Mouse (Mus musculus) midbrain, embryonic 13.5 days (tissue): Measurements from ENCODE around the gene Tbc1d10b. TPM values are rescaled to one million over a fixed set of nuclear protein-coding genes. Genes with fewer than 3 reads are reported as not detected.

Experiments
- ATAC-seq: fragments of 200-750 bp; cut with Nextera tagmentation; 2 replicates; pipeline ENCODE4 v1.8.0; 2017; ENCODE audit warnings: mild to moderate bottlenecking, moderate TSS enrichment, moderate library complexity
- H3K27ac ChIP-seq: fragments of 300-500 bp; sonication (generic); 2 replicates; pipeline ENCODE4 v1.5.1; 2015; ENCODE audit warnings: inconsistent platforms, mild to moderate bottlenecking, moderate library complexity
- H3K27me3 ChIP-seq: fragments of 300-500 bp; sonication (generic); 2 replicates; pipeline ENCODE4 v1.6.1; 2015; ENCODE audit warnings: mild to moderate bottlenecking, inconsistent platforms
- H3K36me3 ChIP-seq: fragments of 300-500 bp; sonication (generic); 2 replicates; pipeline ENCODE4 v1.6.1; 2015; ENCODE audit warnings: mild to moderate bottlenecking, inconsistent platforms
- H3K4me1 ChIP-seq: fragments of 300-500 bp; sonication (generic); replicated peaks from 2 replicates; pipeline ENCODE4 v1.6.1; 2015; ENCODE audit warnings: inconsistent platforms
- H3K4me2 ChIP-seq: fragments of 300-500 bp; sonication (generic); replicated peaks from 2 replicates; pipeline ENCODE4 v1.6.1; 2015; ENCODE audit warnings: moderate library complexity, mild to moderate bottlenecking, inconsistent platforms
- H3K4me3 ChIP-seq: fragments of 300-500 bp; sonication (generic); replicated peaks from 2 replicates; pipeline ENCODE4 v1.5.1; 2015; ENCODE audit warnings: mild to moderate bottlenecking, inconsistent platforms
- H3K9ac ChIP-seq: fragments of 300-500 bp; sonication (generic); replicated peaks from 2 replicates; pipeline ENCODE4 v1.6.1; 2015; ENCODE audit warnings: mild to moderate bottlenecking, inconsistent platforms
- H3K9me3 ChIP-seq: fragments of 300-500 bp; sonication (generic); 2 replicates; pipeline ENCODE4 v1.6.1; 2016; ENCODE audit warnings: mild to moderate bottlenecking, inconsistent platforms
- WGBS: fragments of 180-500 bp; shearing (Covaris S2); methylation state at CpG from one replicate; pipeline ENCODE4 v1.1.7; 2015; 5-methylcytosine and 5-hydroxymethylcytosine counted together
- polyA plus RNA-seq: library from polyadenylated mRNA; unstranded; fragments of >200 nt; fragmentation: Nextera tagmentation; extraction: Ambion mirVana; gene quantifications from 2 replicates; pipeline ENCODE4 v1.2.1, GENCODE M21; 2015

The Tbc1d10b gene
- polyA plus RNA-seq, 1 experiment from 2014 or later = 30.7 TPM

DNA sequence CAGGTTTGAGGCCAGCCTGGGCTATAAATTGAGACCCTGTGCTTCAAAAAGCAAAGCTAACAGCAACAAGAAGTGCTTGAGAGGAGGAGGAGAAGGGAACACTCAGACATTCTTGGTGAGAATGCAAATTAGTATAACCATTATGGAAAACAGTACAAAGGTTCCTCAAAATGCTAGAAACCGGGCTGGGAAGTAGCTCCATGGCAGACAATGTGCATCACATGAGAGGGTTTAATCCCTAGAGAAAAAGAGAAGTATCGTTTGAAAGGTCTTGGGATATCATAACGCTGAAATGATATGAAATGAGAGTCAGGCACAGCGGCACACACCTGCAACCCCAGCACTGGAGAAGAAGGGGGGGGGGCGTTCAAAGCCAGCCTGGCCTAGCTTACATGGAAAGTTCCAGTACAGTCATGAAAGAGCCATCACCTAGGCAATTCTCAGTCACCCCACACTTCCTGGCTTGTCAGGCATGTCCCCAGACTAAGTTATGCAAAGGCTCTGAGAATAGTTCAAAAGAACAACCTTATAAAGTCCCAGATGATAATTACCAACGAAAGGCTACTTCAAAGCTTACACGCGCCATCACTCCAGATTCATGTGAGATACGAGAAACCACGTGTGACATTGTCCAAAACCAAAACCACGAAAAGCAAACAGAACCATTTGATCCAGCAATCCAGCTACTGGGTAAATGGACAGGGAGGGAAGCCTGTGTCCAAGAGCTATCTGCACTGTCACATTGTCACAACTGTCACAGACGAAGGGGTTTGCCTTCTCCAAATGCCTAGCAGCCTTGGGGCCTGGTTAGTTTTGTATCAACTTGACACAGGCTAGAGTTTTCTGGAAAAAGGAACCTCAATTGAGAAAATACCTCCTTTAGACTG is 42.4 kb downstream of the Tbc1d10b start:
- no peaks in the 10 kb centered on the region for H3K9me3 ChIP-seq
- 86% methylated on average over 12 of the region's 12 CpGs for WGBS
- H3K27ac ChIP-seq = no peak overlapping the region
- no peak overlapping the region for H3K9ac ChIP-seq
- no peaks in the 10 kb centered on the region for H3K27me3 ChIP-seq
- ATAC-seq = no peak
- H3K36me3 ChIP-seq = no peaks in the 10 kb centered on the region
- no peaks in the 10 kb centered on the region for H3K4me1 ChIP-seq
- no peak overlapping the region for H3K4me3 ChIP-seq
- no peak overlapping the region for H3K4me2 ChIP-seq

GRCm38 (mm10) chr7:127164002-127164401 is 44.3 kb downstream of the Tbc1d10b start:
- 83% methylated on average over 4 of the region's 4 CpGs for WGBS
- no peaks in the 10 kb centered on the region for H3K36me3 ChIP-seq
- no peak overlapping the region for H3K4me2 ChIP-seq
- no peaks in the 10 kb centered on the region for H3K27me3 ChIP-seq
- no peak overlapping the region for H3K4me3 ChIP-seq
- no peak for ATAC-seq
- no peaks in the 10 kb centered on the region for H3K4me1 ChIP-seq
- no peak overlapping the region for H3K27ac ChIP-seq
- no peak overlapping the region for H3K9ac ChIP-seq
- H3K9me3 ChIP-seq = no peaks in the 10 kb centered on the region

DNA sequence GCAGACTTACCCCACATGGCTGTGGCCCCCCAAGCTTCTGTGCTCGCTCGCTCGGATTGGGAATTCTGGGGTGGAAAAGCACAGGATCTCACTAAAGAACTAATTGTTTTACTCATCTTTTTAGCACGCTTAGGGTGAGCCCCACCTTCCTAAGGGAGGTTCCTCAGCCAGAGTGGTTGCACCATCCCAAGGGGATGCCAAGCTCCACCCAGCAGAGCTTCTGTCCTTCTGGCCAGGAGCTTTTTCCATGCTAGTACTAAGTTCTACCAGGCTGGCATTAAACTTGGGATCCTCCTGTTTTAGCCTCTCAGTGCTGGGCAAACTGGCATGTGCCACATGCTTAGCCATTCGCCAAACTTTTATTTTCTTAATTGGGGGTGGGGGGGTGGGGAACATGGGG is 45.7 kb downstream of the Tbc1d10b start:
- WGBS = 88% methylated on average over 5 of the region's 5 CpGs
- H3K4me1 ChIP-seq = no peaks in the 10 kb centered on the region
- no peak overlapping the region for H3K9ac ChIP-seq
- no peak overlapping the region for H3K4me3 ChIP-seq
- no peak for ATAC-seq
- no peak overlapping the region for H3K27ac ChIP-seq
- H3K4me2 ChIP-seq = no peak overlapping the region
- H3K27me3 ChIP-seq = no peaks in the 10 kb centered on the region
- H3K36me3 ChIP-seq = no peaks in the 10 kb centered on the region
- no peaks in the 10 kb centered on the region for H3K9me3 ChIP-seq

DNA sequence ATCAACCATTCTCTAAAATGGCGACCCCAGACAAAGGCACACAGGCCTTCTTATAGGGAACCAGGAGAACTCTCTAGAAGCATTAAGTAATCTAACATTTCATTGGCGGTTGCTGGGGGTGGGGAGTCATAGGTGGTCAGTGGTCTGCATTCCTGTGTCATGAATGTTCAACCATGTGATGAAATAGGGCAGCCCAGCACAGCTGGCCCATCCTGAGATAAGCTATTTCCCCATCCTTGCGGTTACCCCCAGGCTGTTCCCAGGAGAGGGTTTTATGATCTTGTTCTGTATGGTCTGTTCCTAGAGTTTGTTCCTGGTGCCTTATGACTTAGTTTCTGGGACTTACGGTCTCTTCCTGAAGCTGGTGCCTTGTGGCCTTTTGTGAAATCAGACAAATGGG is 50.7 kb downstream of the Tbc1d10b start:
- no peaks in the 10 kb centered on the region for H3K36me3 ChIP-seq
- no peak overlapping the region for H3K27ac ChIP-seq
- no peak overlapping the region for H3K4me3 ChIP-seq
- WGBS = 93% methylated on average over 4 of the region's 4 CpGs
- no peaks in the 10 kb centered on the region for H3K27me3 ChIP-seq
- no peaks in the 10 kb centered on the region for H3K4me1 ChIP-seq
- no peak overlapping the region for H3K9ac ChIP-seq
- H3K4me2 ChIP-seq = no peak overlapping the region
- H3K9me3 ChIP-seq = no peaks in the 10 kb centered on the region
- no peak for ATAC-seq

DNA sequence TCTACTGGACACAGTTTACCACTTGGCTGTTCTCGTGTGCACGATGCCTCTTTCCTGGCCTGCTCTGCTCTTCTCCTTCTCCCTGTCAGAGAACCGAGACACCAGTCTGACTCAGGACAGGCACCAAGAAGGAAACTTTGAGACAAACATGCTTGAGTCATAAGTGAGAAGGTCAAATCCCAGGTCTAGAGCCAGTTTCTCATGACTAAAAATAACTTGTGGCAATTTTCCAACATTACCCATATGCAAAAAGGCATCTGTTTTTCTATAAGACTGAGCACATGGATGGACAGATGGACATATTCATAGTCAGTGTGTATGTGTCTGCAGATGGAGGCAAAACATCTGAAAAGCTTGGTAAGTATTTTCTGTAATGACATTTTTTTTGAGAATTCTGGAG is 54.8 kb downstream of the Tbc1d10b start:
- H3K9ac ChIP-seq = no peak overlapping the region
- H3K27me3 ChIP-seq = no peaks in the 10 kb centered on the region
- no peaks in the 10 kb centered on the region for H3K9me3 ChIP-seq
- H3K4me1 ChIP-seq = no peaks in the 10 kb centered on the region
- H3K36me3 ChIP-seq = no peaks in the 10 kb centered on the region
- ATAC-seq = no peak
- H3K27ac ChIP-seq = no peak overlapping the region
- no peak overlapping the region for H3K4me2 ChIP-seq
- H3K4me3 ChIP-seq = no peak overlapping the region
- WGBS = 85% methylated on average over 3 of the region's 3 CpGs

DNA sequence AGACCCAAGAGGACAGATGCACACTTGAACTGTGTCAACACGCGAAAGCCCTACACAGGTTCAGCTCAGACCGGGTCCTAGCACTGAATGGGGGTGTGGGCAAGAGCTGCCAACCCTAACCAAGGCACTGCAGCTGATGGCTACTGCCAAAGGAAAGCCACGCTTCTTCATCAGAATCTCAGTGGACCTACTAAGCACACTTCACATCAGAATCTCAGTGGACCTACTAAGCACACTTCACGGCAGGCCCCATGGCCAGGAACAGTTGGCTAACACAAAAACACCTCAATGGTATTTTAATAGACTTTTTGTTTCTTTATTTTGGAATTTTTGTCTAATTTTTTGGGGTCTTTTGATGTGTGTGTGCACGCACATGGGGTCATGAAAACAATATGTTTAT is 55.8 kb downstream of the Tbc1d10b start:
- no peak overlapping the region for H3K4me2 ChIP-seq
- no peak overlapping the region for H3K9ac ChIP-seq
- H3K27ac ChIP-seq = no peak overlapping the region
- H3K4me3 ChIP-seq = no peak overlapping the region
- ATAC-seq = no peak
- no peaks in the 10 kb centered on the region for H3K27me3 ChIP-seq
- no peaks in the 10 kb centered on the region for H3K36me3 ChIP-seq
- no peaks in the 10 kb centered on the region for H3K4me1 ChIP-seq
- 96% methylated on average over 6 of the region's 6 CpGs for WGBS
- H3K9me3 ChIP-seq = no peaks in the 10 kb centered on the region

- H3K4me3 ChIP-seq = no peak overlapping the region
- H3K27ac ChIP-seq = no peak overlapping the region
- WGBS = 75% methylated on average over 3 of the region's 3 CpGs
- no peak for ATAC-seq
- no peaks in the 10 kb centered on the region for H3K9me3 ChIP-seq
- no peaks in the 10 kb centered on the region for H3K4me1 ChIP-seq
- H3K9ac ChIP-seq = no peak overlapping the region
- no peaks in the 10 kb centered on the region for H3K27me3 ChIP-seq
- no peaks in the 10 kb centered on the region for H3K36me3 ChIP-seq
- no peak overlapping the region for H3K4me2 ChIP-seq
Measured at GRCm38 (mm10) chr7:127147901-127148300, 60.4 kb downstream of the Tbc1d10b start.

Other genes starting within 250 kb of the Tbc1d10b start
- gene Cdipt, start 232.6 kb downstream of the Tbc1d10b start, polyA plus RNA-seq = 101 and 108 TPM in 2 replicates
- gene Cdiptos, start 232.4 kb downstream of the Tbc1d10b start, polyA plus RNA-seq = 0.72 and 0.85 TPM in 2 replicates
- 3.0 and 3.7 TPM in 2 replicates for gene Mvp, start 193.8 kb downstream of the Tbc1d10b start, polyA plus RNA-seq
- 0.30 TPM in 1 of 2 replicates, not detected in the other for gene Pagr1b, start 192.0 kb downstream of the Tbc1d10b start, polyA plus RNA-seq
- gene Pagr1a, start 191.1 kb downstream of the Tbc1d10b start, polyA plus RNA-seq = 39.8 and 40.8 TPM in 2 replicates
- gene Gm42742, start 187.4 kb downstream of the Tbc1d10b start, polyA plus RNA-seq = 72.0 and 73.9 TPM in 2 replicates
- 10.8 and 11.9 TPM in 2 replicates for gene Prrt2, start 187.3 kb downstream of the Tbc1d10b start, polyA plus RNA-seq
- gene Maz, start 181.4 kb downstream of the Tbc1d10b start, polyA plus RNA-seq = 58.2 and 72.5 TPM in 2 replicates
- gene Kif22, start 166.0 kb downstream of the Tbc1d10b start, polyA plus RNA-seq = 57.5 and 61.0 TPM in 2 replicates
- not detected in 2 replicates for gene Zg16, start 121.1 kb downstream of the Tbc1d10b start, polyA plus RNA-seq
- gene AI467606, start 117.1 kb downstream of the Tbc1d10b start, polyA plus RNA-seq = 0.90 and 1.5 TPM in 2 replicates
- 0.79 and 0.98 TPM in 2 replicates for gene Qprt, start 86.2 kb downstream of the Tbc1d10b start, polyA plus RNA-seq
- 0.06 and 0.09 TPM in 2 replicates for gene Spn, start 70.6 kb downstream of the Tbc1d10b start, polyA plus RNA-seq
- gene Cd2bp2, start 12.4 kb downstream of the Tbc1d10b start, polyA plus RNA-seq = 90.8 and 96.1 TPM in 2 replicates
- 8.5 and 9.0 TPM in 2 replicates for gene Mylpf, start 422 bp upstream of the Tbc1d10b start, polyA plus RNA-seq
- gene Zfp553, start 24.6 kb upstream of the Tbc1d10b start, polyA plus RNA-seq = 69.3 and 75.4 TPM in 2 replicates
- gene Sept1, start 24.7 kb upstream of the Tbc1d10b start, polyA plus RNA-seq = 27.1 and 28.3 TPM in 2 replicates
- gene Zfp771, start 35.8 kb upstream of the Tbc1d10b start, polyA plus RNA-seq = 50.5 and 59.7 TPM in 2 replicates
- gene Dctpp1, start 52.2 kb upstream of the Tbc1d10b start, polyA plus RNA-seq = 142 and 143 TPM in 2 replicates
- 52.4 and 54.0 TPM in 2 replicates for gene Sephs2, start 65.6 kb upstream of the Tbc1d10b start, polyA plus RNA-seq
- 0.30 TPM in 2 replicates for gene Itgal, start 87.8 kb upstream of the Tbc1d10b start, polyA plus RNA-seq
- gene Zfp768, start 137.1 kb upstream of the Tbc1d10b start, polyA plus RNA-seq = 15.6 and 20.1 TPM in 2 replicates
- 8.4 and 9.3 TPM in 2 replicates for gene Zfp747, start 167.6 kb upstream of the Tbc1d10b start, polyA plus RNA-seq
- 5.7 and 6.2 TPM in 2 replicates for gene 9130019O22Rik, start 178.7 kb upstream of the Tbc1d10b start, polyA plus RNA-seq
- gene E430018J23Rik, start 185.2 kb upstream of the Tbc1d10b start, polyA plus RNA-seq = 5.9 and 8.4 TPM in 2 replicates
- 5.1 and 5.2 TPM in 2 replicates for gene Zfp764, start 198.4 kb upstream of the Tbc1d10b start, polyA plus RNA-seq
- 34.8 and 35.6 TPM in 2 replicates for gene Zfp688, start 213.6 kb upstream of the Tbc1d10b start, polyA plus RNA-seq
- 16.1 and 16.3 TPM in 2 replicates for gene Zfp689, start 240.7 kb upstream of the Tbc1d10b start, polyA plus RNA-seq